Mouse (Mus musculus) olfactory bulb, adult 2 months (tissue): Measurements from ENCODE around the gene Ndufa6.

Source experiments
- CTCF ChIP-seq: fragments of 200-500 bp; IDR thresholded peaks from 2 replicates; pipeline ENCODE4 v1.5.1; 2012; ENCODE audit warnings: low read depth, mild to moderate bottlenecking, low read length, moderate library complexity; ENCODE audit not compliant: insufficient read depth
- POLR2A ChIP-seq: fragments of 200-500 bp; IDR thresholded peaks from 2 replicates; pipeline ENCODE4 v1.6.1; 2012; ENCODE audit warnings: mild to moderate bottlenecking, low read depth, low read length, moderate library complexity; ENCODE audit not compliant: insufficient read depth

- TF ChIP-seq CTCF (no peak), POLR2A (no peak)
Measured at GRCm38 (mm10) chr15:82347852-82348251, 6.3 kb downstream of the Ndufa6 start.
